Mouse (Mus musculus) spleen, adult 12 weeks (tissue): ENCODE results near the gene Fbxo10.
"Not testable (repeated sequence)": the region's sequence is repeated elsewhere in the genome, so short reads cannot be mapped to it uniquely, and the experiment has no call there.

ENCODE experiments used
- DNase-seq: peaks from one replicate; pipeline ENCODE4 v3.0.0; 2022; ENCODE audit warnings: low spot score

The Fbxo10 gene

GRCm38 (mm10) chr4:45084021-45084894, at the start of gene Fbxo10:
Fbxo10 (minus strand) TSS chr4:45084604.
- peak; percentile 86 for DNase-seq

DNA sequence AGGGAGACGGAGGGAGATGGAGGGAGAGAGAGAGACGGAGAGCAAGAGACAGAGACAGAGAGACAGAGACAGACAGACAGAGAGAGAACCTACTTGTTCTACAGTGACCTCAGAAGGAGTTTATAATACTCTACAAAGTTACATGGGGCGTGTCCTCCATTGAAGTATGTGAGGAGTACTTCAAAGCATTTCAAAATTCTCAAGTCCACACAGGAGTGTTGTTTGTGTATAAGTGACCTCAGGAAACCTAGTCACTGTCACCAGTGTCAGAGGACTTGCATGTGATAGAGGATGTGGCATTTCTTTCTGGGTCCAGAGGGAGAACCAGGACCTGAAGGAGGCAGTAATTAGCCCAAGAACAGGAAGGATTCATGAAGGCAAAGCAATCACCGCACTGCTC, 46.6 kb upstream of the Fbxo10 start:
- DNase-seq: no peak

DNA sequence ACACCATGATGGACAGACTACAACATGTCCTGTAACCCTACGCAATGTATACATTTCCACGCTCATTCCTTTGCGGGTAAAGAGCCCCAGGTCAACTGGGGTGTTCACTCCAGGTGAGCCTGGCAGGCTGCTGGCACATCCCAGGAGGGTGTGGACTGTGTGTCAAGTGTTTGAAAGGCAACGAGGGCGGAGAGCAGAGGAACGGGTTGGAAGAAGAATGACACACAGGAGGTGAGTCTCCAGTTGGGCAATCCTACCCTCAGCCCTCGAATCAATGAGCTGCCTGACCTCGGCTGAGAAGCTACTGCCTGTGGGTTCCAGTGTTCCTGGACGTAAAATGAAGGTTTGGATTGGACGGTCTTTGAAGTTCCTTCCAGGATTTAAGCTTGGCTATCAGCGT, 36.9 kb upstream of the Fbxo10 start:
- no peak for DNase-seq

DNA sequence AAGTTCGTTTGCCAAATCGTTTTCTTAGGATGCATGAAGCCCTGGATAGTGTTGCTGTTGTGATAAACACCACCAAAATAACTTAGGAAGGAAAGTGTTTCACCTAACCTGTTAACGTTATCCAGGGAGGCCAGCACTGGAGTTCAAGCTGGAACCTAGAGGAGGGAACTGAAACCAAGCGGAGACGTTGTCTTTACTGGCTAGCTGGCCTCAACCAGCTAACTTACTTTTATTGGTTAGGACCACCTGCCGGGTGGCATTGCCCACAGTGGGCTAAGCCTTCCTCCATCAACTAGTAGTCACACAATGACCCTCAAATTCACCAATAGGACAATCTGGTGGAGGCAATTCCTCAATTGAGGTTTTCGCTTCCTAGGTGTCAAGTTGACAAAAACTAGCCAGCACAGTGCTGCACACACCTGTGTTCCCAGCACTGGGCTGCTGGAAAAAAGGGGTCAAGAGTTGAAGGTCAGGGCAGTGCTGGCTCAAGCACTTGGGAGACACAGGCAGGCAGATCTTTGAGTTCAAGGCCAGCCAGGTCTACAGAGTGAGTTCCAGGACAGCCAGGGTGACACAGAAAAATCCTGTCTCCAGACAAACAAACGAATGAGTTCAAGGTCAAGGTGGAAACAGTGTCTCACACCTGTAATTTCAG, 24.2 kb upstream of the Fbxo10 start:
- DNase-seq: no peak

DNA sequence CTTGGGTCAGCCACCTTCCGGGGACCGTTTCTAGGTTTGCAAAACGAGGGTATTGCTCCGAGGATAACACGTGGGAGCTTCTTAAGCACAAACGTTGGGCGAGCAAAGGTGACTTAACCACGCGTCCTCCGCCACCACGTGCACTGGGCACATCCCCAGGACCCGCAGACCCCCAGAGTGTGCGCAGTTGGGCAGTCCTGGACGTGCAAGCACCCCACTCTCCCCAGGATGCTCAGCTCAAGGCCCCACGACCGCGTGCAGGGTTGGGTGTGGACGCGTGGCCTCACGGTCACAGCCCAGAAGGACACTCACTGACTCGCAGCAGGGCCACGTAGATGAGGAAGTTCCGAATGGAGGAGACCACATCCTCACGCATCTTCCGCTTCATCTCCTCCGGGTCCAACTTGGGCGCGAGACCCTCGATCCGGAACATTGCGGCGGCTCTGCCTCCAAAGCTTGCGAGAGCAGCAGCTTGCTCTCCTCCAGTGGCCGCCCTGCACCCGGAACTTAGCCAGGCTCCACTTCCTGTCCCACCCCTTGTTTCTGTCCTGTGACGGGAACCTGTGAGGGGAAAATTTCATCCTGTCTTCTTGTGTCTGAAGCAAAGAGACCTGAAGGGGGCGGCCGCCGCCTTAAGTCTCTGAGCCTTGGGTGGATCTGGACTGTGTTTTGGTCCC, 23.3 kb upstream of the Fbxo10 start, which contains the start of gene Tomm5:
Gene Tomm5, minus strand, starts transcription at position 514 of the 677 bp plus-strand sequence.
- peak; percentile 74 for DNase-seq

DNA sequence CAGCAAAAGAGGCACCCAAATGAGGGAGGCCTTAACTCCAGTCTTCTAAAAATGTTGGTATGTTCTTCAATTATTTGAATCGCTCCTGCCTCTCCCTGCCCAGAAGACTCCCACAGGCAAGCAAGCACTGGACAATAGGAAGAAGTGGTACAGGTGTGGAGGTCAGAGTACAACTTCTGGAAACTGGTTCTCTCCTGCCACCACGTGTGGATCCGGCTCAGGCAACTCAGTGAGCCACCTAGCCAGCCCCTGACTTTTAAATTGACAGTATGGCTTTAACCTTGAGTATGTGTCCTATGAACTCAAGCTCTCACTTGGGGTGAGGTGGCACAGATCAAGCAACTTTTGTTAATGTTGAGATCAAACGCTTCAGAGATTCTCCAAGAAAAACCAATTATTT, 22.7 kb upstream of the Fbxo10 start:
- DNase-seq: no peak

GRCm38 (mm10) chr4:45106409-45106808, 22.0 kb upstream of the Fbxo10 start:
- DNase-seq: no peak

GRCm38 (mm10) chr4:45097198-45097872, 12.9 kb upstream of the Fbxo10 start:
- peak; percentile 58 for DNase-seq

DNA sequence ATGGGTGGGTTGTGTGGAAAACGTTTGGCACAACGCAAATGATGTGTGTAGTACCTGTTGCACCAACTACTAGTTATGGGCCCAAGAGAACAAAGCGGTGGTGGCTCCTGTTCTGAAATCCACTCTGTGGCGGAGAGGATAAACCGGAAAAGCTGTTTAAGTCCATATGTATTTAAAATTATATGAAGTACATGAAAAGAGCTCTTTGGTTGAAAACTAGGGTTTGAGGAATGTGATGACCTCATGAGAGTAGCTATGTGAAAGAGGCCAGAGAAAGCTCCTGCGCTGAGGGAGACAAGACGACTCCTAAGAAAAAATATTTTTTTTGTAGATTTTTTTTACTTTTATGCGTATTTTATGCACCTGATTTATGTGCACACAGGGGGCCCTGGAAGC, 489 bp upstream of the Fbxo10 start:
- no peak for DNase-seq

DNA sequence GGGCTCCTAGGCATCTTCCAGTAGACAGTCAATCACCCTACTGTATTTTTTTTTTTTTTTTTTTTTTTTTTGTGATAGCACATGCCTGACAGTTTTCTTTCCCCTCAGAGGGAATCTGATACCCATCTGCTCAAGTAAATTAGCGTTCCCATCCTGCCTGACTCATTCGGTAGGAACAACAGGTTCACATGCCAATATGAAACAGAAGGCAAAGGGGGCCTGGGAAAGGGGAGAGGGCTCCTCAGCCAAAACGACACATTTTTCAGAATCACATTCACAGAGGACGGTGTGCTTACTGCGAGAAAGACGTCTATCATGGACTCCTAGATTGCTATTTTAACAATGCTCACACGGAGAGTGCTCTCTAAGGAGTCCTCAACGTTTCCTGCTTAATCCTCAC, 917 bp downstream of the Fbxo10 start:
- no peak for DNase-seq

DNA sequence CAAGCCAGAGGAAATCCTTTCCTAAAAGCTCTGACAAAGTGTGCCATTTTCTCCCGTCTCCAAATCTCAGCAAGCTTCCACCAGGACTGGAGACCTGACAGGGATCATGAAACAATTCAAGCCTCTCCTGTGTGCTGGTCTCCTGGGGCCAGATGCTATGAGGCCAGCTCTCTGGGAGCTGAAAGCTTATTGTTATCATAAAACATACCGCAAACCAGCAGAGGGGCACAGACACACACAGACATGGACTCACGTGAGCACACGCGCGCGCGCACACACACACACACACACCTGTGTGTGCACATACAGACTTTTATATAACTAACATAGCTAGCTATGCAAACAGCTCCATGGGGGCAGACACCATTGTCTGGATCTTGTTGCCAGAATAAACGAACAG, 1.5 kb downstream of the Fbxo10 start:
- no peak for DNase-seq

DNA sequence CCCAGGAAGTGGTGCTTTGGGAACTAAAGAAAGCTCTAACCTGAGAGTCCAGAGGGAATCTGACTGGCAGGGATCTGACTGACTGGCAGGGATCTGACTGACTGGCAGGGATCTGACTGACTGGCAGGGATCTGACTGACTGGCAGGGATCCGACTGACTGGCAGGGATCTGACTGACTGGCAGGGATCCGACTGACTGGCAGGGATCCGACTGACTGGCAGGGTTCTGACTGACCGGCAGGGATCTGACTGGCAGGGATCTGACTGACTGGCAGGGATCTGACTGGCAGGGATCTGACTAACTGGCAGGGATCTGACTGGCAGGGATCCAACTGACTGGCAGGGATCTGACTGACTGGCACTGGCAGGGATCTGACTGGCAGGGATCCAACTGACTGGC, 3.4 kb downstream of the Fbxo10 start:
- DNase-seq: not testable (repeated sequence)

- DNase-seq: no peak
Observed at GRCm38 (mm10) chr4:45073544-45073943, 10.9 kb downstream of the Fbxo10 start.

GRCm38 (mm10) chr4:45072261-45072973, 12.0 kb downstream of the Fbxo10 start:
- no peak for DNase-seq

DNA sequence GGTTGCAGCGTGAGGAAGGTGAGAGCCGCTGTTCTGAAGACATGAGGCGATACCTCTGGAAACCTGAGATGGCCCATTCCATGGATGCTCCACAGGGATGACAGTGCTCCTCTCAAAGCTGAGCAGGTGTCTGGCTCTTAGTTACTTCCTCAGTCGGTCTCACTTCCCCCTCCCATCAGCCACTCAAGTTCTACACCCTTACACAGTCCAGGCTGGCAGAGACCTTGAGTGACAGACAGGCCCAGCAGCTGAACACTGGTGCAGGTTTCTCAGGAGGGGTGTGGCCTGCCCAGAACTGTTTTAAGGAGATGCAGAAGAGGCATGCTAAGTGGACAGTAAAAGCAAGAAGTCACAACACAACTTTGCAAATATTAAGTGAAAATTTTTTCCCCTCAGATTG, 16.7 kb downstream of the Fbxo10 start:
- DNase-seq: no peak

- no peak for DNase-seq
Observed at GRCm38 (mm10) chr4:45066036-45066730, 18.2 kb downstream of the Fbxo10 start.

- no peak for DNase-seq
Observed at GRCm38 (mm10) chr4:45064577-45064976, 19.8 kb downstream of the Fbxo10 start.

- not testable (repeated sequence) for DNase-seq
Observed at GRCm38 (mm10) chr4:45063836-45064235, 20.6 kb downstream of the Fbxo10 start.

DNA sequence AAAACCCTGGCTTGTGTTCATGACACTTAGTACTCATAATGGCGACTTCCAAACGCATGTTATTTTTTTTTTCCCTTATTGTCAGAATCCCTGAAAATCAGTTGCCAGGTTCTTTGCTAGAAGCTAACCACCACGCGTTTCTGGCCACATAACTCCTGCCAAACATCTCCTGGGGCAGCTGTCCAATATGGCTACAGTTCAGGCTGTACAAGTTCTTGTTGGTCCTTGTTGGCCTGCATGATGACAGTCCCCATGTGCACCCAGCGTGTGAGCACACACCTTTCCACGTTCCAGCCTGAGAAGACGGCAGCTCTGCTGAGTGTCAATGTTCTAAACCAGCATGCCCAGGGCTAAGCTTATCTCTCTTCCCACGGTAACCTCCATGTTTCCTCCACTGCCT, 29.0 kb downstream of the Fbxo10 start:
- DNase-seq: no peak

DNA sequence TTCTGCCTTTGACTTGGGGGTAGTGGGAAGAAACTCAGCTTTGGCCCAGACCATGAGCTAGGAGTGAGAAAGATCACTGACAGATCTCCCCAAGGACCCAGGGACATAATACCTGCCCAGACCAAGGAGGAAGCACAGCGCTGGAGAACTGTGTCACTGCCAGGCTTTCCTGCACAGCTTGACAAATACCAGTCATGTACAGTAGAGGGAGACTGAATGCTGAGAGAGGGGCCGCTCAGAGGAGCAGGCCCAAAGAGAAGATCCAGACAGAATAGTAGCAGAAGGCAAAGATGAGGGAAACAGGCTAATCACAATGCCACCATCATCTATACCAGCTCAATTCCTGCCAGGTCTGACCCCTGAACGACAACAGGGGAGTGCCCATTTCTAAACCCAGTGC, 29.5 kb downstream of the Fbxo10 start:
- no peak for DNase-seq

- no peak for DNase-seq
Observed at GRCm38 (mm10) chr4:45047956-45048355, 36.4 kb downstream of the Fbxo10 start.
